Mouse (Mus musculus) urinary bladder, postnatal 10 days (tissue): ENCODE data around the gene Prkaa2.
"Not testable (repeated sequence)": the region's sequence is repeated elsewhere in the genome, so short reads cannot be mapped to it uniquely, and the experiment has no call there.

Source experiments
- DNase-seq: peaks from one replicate; pipeline ENCODE4 v3.0.0; 2022; ENCODE audit warnings: low spot score

Prkaa2 gene

GRCm38 (mm10) chr4:105016006-105016613 is 93.6 kb downstream of the Prkaa2 start:
- DNase-seq = no peak

DNA sequence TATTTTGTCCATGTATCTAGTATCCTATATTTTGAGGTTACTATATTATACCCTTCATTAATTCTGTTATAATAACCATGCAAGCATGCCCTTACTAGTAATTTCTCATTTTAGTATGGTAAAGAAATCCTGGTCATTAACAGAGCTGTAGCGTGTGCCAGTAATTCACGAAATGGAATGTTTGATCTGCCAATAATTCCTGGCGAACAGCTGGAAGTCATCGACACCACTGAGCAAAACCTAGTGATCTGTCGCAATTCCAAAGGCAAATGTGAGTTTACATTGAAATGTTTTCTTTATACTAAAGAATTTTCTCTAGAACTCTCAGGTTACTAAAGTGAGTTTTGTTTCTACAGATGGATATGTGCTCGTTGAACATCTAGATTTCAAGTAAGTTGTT is 94.2 kb downstream of the Prkaa2 start:
- DNase-seq = no peak

- DNase-seq = no peak
Measured at GRCm38 (mm10) chr4:105013718-105014117, 96.0 kb downstream of the Prkaa2 start.

GRCm38 (mm10) chr4:105007360-105008018 is 102.2 kb downstream of the Prkaa2 start:
- DNase-seq = no peak

DNA sequence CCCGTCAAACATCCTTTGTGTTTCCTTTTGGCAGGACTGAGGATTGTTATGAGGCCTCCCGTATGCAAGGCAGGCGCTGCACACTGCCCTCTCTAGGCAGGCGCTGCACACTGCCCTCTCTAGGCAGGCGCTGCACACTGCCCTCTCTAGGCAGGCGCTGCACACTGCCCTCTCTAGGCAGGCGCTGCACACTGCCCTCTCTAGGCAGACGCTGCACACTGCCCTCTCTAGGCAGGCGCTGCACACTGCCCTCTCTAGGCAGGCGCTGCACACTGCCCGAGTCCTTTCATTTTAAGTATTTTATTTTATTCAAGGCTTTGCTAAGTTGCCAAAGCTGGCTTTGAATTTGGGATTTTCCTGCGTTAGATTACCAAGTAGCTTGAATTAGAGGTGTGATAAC is 105.0 kb downstream of the Prkaa2 start:
- not testable (repeated sequence) for DNase-seq

- no peak for DNase-seq
Measured at GRCm38 (mm10) chr4:105004135-105004534, 105.6 kb downstream of the Prkaa2 start.

- no peak for DNase-seq
Measured at GRCm38 (mm10) chr4:105001736-105002135, 108.0 kb downstream of the Prkaa2 start.

DNA sequence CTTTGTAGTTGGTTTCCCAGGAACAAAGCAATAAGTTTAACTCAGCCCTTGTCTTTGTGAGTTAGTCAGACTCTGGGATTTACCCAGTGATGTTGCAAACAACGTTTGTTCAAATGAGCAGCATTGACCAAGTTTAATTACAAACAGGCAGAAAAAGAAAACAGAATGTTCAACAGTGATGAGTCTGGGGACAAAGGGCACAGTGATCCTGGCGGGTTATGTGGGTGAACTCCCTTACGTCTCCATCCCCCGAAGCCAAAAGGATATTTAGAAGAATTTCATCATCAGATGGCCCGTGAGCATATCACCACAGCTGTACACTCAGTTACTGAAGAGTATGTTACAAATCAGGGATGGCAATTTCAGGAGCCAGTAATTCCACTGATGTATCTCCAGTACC is 110.0 kb downstream of the Prkaa2 start:
- DNase-seq = no peak

- DNase-seq = no peak
Measured at GRCm38 (mm10) chr4:104993140-104993874, 116.4 kb downstream of the Prkaa2 start.

DNA sequence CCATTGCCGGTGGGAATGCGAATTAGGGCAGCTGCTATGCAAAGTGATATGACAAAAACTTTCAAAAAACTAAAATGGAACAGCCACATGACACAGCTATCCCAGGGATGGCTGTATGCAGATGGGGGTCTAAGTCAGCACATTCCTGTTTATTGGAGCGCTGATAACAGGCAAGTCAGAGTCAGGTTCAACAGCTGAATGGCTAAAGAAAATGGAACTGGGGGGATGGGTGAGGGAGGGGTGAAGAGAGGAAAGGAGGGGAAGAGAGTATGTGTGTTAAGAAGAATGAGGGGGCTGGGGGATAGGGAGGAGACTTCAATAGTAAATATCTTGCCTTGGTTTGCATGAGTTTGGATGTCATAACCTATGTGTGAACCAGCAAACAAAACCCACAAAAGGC is 117.4 kb downstream of the Prkaa2 start:
- no peak for DNase-seq

GRCm38 (mm10) chr4:104990686-104991085 is 119.0 kb downstream of the Prkaa2 start:
- DNase-seq = no peak

DNA sequence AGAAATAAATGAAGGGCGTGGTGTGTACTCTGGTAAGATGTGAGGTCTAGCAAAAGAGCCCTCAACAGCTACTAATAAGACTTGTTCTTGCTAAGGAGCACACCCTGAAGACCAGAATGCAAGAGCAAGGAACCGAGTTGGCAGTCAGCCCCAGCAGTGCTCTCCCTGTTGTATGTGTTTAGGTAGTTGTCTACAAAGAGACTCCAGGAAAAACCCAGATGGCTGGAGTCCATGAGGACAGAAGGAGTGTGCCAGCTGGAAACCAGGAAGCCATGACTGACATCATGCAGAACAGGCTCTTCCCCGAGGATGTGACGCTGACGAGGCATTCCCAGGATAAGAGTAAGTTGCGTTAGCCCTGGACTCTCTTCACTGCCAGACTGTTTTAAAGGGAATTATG is 119.7 kb downstream of the Prkaa2 start:
- DNase-seq = no peak

GRCm38 (mm10) chr4:104988709-104989108 is 121.0 kb downstream of the Prkaa2 start:
- no peak for DNase-seq

- DNase-seq = no peak
Measured at GRCm38 (mm10) chr4:104988102-104988501, 121.6 kb downstream of the Prkaa2 start.

GRCm38 (mm10) chr4:104987631-104988030 is 122.1 kb downstream of the Prkaa2 start:
- no peak for DNase-seq

DNA sequence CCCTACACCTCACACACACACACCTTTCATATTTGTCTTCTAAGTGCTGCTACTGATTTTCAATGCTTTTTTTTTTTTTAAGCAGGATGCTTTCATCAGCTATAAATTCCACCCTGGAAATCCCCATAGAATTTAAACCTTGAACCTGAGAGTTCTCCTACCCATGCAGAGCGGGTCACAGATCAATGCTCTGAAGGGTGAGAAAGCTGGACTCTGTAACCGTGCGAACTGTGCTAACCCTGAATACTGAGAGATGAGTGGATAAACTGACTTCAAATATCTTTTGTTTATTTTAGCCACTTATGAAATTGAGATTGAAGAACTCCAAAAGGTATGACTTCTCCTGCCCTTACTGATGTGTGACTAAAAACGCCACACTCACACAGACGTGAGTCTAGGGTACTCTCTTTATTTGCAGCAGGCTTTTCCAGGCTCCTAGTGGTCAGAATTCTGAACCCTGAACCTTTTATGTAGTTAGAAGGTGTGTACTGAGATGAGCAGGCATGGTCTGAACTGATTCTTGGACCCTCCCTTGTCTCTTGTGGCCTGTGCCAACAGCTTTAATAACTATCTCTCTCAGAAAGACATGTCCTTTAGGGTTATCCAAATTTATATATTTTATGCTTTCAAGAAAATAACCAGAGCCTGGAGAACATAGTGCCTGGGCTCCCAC is 123.6 kb downstream of the Prkaa2 start:
- DNase-seq = no peak
